Mouse (Mus musculus) natural killer cell, adult 2 months (primary cell): ENCODE measurements around the gene Gpatch8.
"Not testable (repeated sequence)": the region's sequence is repeated elsewhere in the genome, so short reads cannot be mapped to it uniquely, and the experiment has no call there.

ENCODE experiments used
- DNase-seq, 2 experiments: peaks; one replicate each; pipeline ENCODE4 v3.0.0; 2022; ENCODE audit warnings: low spot score in 2 of 2

Gene Gpatch8

GRCm38 (mm10) chr11:102572866-102573663, 16.9 kb upstream of the Gpatch8 start:
- DNase-seq = peak; percentile 60 to 71

GRCm38 (mm10) chr11:102568756-102569377, 12.7 kb upstream of the Gpatch8 start:
- no peak for DNase-seq

GRCm38 (mm10) chr11:102568191-102568590, 12.0 kb upstream of the Gpatch8 start:
- DNase-seq = peak in 1 of 2 experiments; percentile 10

- DNase-seq = no peak
Measured at GRCm38 (mm10) chr11:102567723-102568122, 11.5 kb upstream of the Gpatch8 start.

GRCm38 (mm10) chr11:102567157-102567556, 11.0 kb upstream of the Gpatch8 start:
- no peak for DNase-seq

- DNase-seq = no peak
Measured at GRCm38 (mm10) chr11:102566290-102566689, 10.1 kb upstream of the Gpatch8 start.

- DNase-seq = no peak
Measured at GRCm38 (mm10) chr11:102565741-102566140, 9.5 kb upstream of the Gpatch8 start.

GRCm38 (mm10) chr11:102564952-102565671, 8.9 kb upstream of the Gpatch8 start:
- not testable (repeated sequence) for DNase-seq

- no peak for DNase-seq
Measured at GRCm38 (mm10) chr11:102558704-102559103, 2.5 kb upstream of the Gpatch8 start.

GRCm38 (mm10) chr11:102557386-102557785, 1.2 kb upstream of the Gpatch8 start:
- no peak for DNase-seq

GRCm38 (mm10) chr11:102556716-102557074, 503 bp upstream of the Gpatch8 start:
- no peak for DNase-seq

- DNase-seq = no peak
Measured at GRCm38 (mm10) chr11:102555400-102556030, 677 bp downstream of the Gpatch8 start.

GRCm38 (mm10) chr11:102552051-102552450, 4.1 kb downstream of the Gpatch8 start:
- no peak for DNase-seq

GRCm38 (mm10) chr11:102551176-102551575, 5.0 kb downstream of the Gpatch8 start:
- DNase-seq = no peak

- no peak for DNase-seq
Measured at GRCm38 (mm10) chr11:102541471-102541870, 14.7 kb downstream of the Gpatch8 start.

- not testable (repeated sequence) for DNase-seq
Measured at GRCm38 (mm10) chr11:102540286-102540685, 15.9 kb downstream of the Gpatch8 start.

GRCm38 (mm10) chr11:102539690-102540089, 16.5 kb downstream of the Gpatch8 start:
- DNase-seq = no peak

GRCm38 (mm10) chr11:102536210-102536609, 20.0 kb downstream of the Gpatch8 start:
- no peak for DNase-seq

- DNase-seq = no peak
Measured at GRCm38 (mm10) chr11:102534078-102534477, 22.1 kb downstream of the Gpatch8 start.

- no peak for DNase-seq
Measured at GRCm38 (mm10) chr11:102531425-102531824, 24.8 kb downstream of the Gpatch8 start.

GRCm38 (mm10) chr11:102514793-102515424, 41.3 kb downstream of the Gpatch8 start:
- DNase-seq = no peak

GRCm38 (mm10) chr11:102510226-102510625, 46.0 kb downstream of the Gpatch8 start:
- DNase-seq = no peak
